Mouse (Mus musculus): ENCODE measurements around the gene Kif3b.

- TF ChIP-seq CTCF (IDR thresholded peaks at IDR 0.05; ENCODE audit: extremely low read depth, insufficient read length, insufficient replicate concordance, low read depth, low read length) (no peak), POLR2A (IDR thresholded peaks at IDR 0.05; ENCODE audit: low read depth, low read length) (no peak)
Observed at GRCm38 (mm10) chr2:153287835-153288234, 3.4 kb upstream of the Kif3b start.

Measured in small intestine, adult 2 months (tissue).